Mouse (Mus musculus) intestine, embryonic 14.5 days (tissue): ENCODE results near the gene 1700025G04Rik. TPM values are rescaled to one million over a fixed set of nuclear protein-coding genes. Genes with fewer than 3 reads are reported as not detected.
A peak's percentile ranks its signal among the peaks of the same experiment; 100 is the strongest.

Source experiments
- ATAC-seq: fragments of 200-750 bp; cut with Nextera tagmentation; replicated peaks from 2 replicates; pipeline ENCODE4 v1.8.0; 2017; ENCODE audit warnings: low read depth, moderate number of reproducible peaks, moderate TSS enrichment, moderate library complexity; ENCODE audit not compliant: low FRiP score, low TSS enrichment
- DNase-seq: peaks from one replicate; pipeline ENCODE4 v3.0.0-alpha.2; 2018; ENCODE audit warnings: low spot score
- H3K27ac ChIP-seq: fragments of 300-500 bp; sonication (generic); 2 replicates; pipeline ENCODE4 v1.5.1; 2014; ENCODE audit warnings: low read depth, mild to moderate bottlenecking, control low read depth
- H3K27me3 ChIP-seq: fragments of 300-500 bp; sonication (generic); replicated peaks from 2 replicates; pipeline ENCODE4 v1.6.1; 2014; ENCODE audit warnings: low read length, control low read depth; ENCODE audit not compliant: control insufficient read depth, insufficient read depth
- H3K36me3 ChIP-seq: fragments of 300-500 bp; sonication (generic); 2 replicates; pipeline ENCODE4 v1.6.1; 2014; ENCODE audit warnings: low read length, control low read depth; ENCODE audit not compliant: control insufficient read depth, insufficient read depth
- H3K4me1 ChIP-seq: fragments of 300-500 bp; sonication (generic); replicated peaks from 2 replicates; pipeline ENCODE4 v1.6.1; 2014; ENCODE audit warnings: low read length, control low read depth, mixed read lengths; ENCODE audit not compliant: control insufficient read depth, insufficient read depth
- H3K4me2 ChIP-seq: fragments of 300-500 bp; sonication (generic); 2 replicates; pipeline ENCODE4 v1.6.1; 2014; ENCODE audit warnings: low read length
- H3K4me3 ChIP-seq: fragments of 300-500 bp; sonication (generic); 2 replicates; pipeline ENCODE4 v1.5.1; 2014; ENCODE audit warnings: low read depth, low read length, control low read depth, mixed read lengths
- H3K9ac ChIP-seq: fragments of 300-500 bp; sonication (generic); 2 replicates; pipeline ENCODE4 v1.6.1; 2014; ENCODE audit warnings: mild to moderate bottlenecking, low read length
- H3K9me3 ChIP-seq: fragments of 300-500 bp; sonication (generic); 2 replicates; pipeline ENCODE4 v1.6.1; 2016; ENCODE audit warnings: low read length, control low read depth; ENCODE audit not compliant: control insufficient read depth
- WGBS: fragments of 180-500 bp; shearing (Covaris S2); extraction: QIAGEN DNeasy Blood & Tissue Kit; methylation state at CpG from one replicate; pipeline ENCODE4 v1.1.7; 2014; 5-methylcytosine and 5-hydroxymethylcytosine counted together
- polyA plus RNA-seq: library from polyadenylated mRNA; unstranded; fragments of >200 nt; fragmentation: Nextera tagmentation; extraction: Ambion mirVana; gene quantifications from 2 replicates; pipeline ENCODE4 v1.2.1, GENCODE M21; 2014

1700025G04Rik gene
- polyA plus RNA-seq, 1 experiment from 2014 or later, result 27.7 TPM

GRCm38 (mm10) chr1:151863797-151864147, 226.2 kb downstream of the 1700025G04Rik start:
- H3K9me3 ChIP-seq, result no peaks in the 10 kb centered on the region
- no peak overlapping the region for H3K9ac ChIP-seq
- ATAC-seq, result no peak
- WGBS, result 78% methylated on average over 12 of the region's 12 CpGs
- peaks cover 5% of the 10 kb centered on the region for H3K4me1 ChIP-seq
- peak overlapping the region; percentile 78 for H3K27ac ChIP-seq
- peak; percentile 52 for DNase-seq
- H3K27me3 ChIP-seq, result no peaks in the 10 kb centered on the region
- no peaks in the 10 kb centered on the region for H3K36me3 ChIP-seq
- H3K4me3 ChIP-seq, result no peak overlapping the region
- H3K4me2 ChIP-seq, result no peak overlapping the region

- no peak overlapping the region for H3K4me2 ChIP-seq
- no peak overlapping the region for H3K9ac ChIP-seq
- WGBS, result 60% methylated on average over 17 of the region's 17 CpGs
- no peaks in the 10 kb centered on the region for H3K9me3 ChIP-seq
- H3K27me3 ChIP-seq, result no peaks in the 10 kb centered on the region
- no peak for ATAC-seq
- no peaks in the 10 kb centered on the region for H3K36me3 ChIP-seq
- DNase-seq, result peak; percentile 49
- H3K27ac ChIP-seq, result peak overlapping the region; percentile 78
- H3K4me1 ChIP-seq, result peaks cover 5% of the 10 kb centered on the region
- H3K4me3 ChIP-seq, result no peak overlapping the region
Observed at GRCm38 (mm10) chr1:151863135-151863796, 226.7 kb downstream of the 1700025G04Rik start.

- no peak overlapping the region for H3K27ac ChIP-seq
- no peak overlapping the region for H3K4me3 ChIP-seq
- 92% methylated on average over 8 of the region's 8 CpGs for WGBS
- H3K4me2 ChIP-seq, result no peak overlapping the region
- no peaks in the 10 kb centered on the region for H3K9me3 ChIP-seq
- DNase-seq (peak; percentile 29), ATAC-seq (no peak)
- no peaks in the 10 kb centered on the region for H3K36me3 ChIP-seq
- no peak overlapping the region for H3K9ac ChIP-seq
- H3K27me3 ChIP-seq, result no peaks in the 10 kb centered on the region
- H3K4me1 ChIP-seq, result peaks cover 5% of the 10 kb centered on the region
Observed at GRCm38 (mm10) chr1:151862109-151862508, 227.8 kb downstream of the 1700025G04Rik start.

- no peaks in the 10 kb centered on the region for H3K9me3 ChIP-seq
- H3K4me2 ChIP-seq, result no peak overlapping the region
- ATAC-seq, result no peak
- no peaks in the 10 kb centered on the region for H3K27me3 ChIP-seq
- no peak for DNase-seq
- no peaks in the 10 kb centered on the region for H3K36me3 ChIP-seq
- H3K27ac ChIP-seq, result no peak overlapping the region
- no peak overlapping the region for H3K4me3 ChIP-seq
- H3K9ac ChIP-seq, result no peak overlapping the region
- WGBS, result 65% methylated on average over 20 of the region's 20 CpGs
- H3K4me1 ChIP-seq, result peaks cover 5% of the 10 kb centered on the region
Observed at GRCm38 (mm10) chr1:151861334-151861995, 228.5 kb downstream of the 1700025G04Rik start.

GRCm38 (mm10) chr1:151858474-151858873, 231.5 kb downstream of the 1700025G04Rik start:
- H3K4me1 ChIP-seq, result peaks cover 3% of the 10 kb centered on the region
- no peaks in the 10 kb centered on the region for H3K27me3 ChIP-seq
- no peak overlapping the region for H3K4me3 ChIP-seq
- DNase-seq (no peak), ATAC-seq (no peak)
- H3K27ac ChIP-seq, result no peak overlapping the region
- H3K36me3 ChIP-seq, result no peaks in the 10 kb centered on the region
- H3K9me3 ChIP-seq, result no peaks in the 10 kb centered on the region
- no peak overlapping the region for H3K9ac ChIP-seq
- WGBS, result 95% methylated on average over 1 of the region's 1 CpGs
- H3K4me2 ChIP-seq, result no peak overlapping the region

GRCm38 (mm10) chr1:151855561-151855960, 234.4 kb downstream of the 1700025G04Rik start:
- no peak overlapping the region for H3K4me2 ChIP-seq
- H3K9me3 ChIP-seq, result no peaks in the 10 kb centered on the region
- H3K4me3 ChIP-seq, result no peak overlapping the region
- H3K27me3 ChIP-seq, result no peaks in the 10 kb centered on the region
- no peaks in the 10 kb centered on the region for H3K4me1 ChIP-seq
- H3K27ac ChIP-seq, result no peak overlapping the region
- 52% methylated on average over 1 of the region's 1 CpGs for WGBS
- DNase-seq (no peak), ATAC-seq (no peak)
- H3K9ac ChIP-seq, result no peak overlapping the region
- no peaks in the 10 kb centered on the region for H3K36me3 ChIP-seq

GRCm38 (mm10) chr1:151851976-151852375, 237.9 kb downstream of the 1700025G04Rik start:
- Histone ChIP-seq H3K4me2 (no peak overlapping the region), H3K4me3 (no peak overlapping the region), H3K4me1 (no peaks in the 10 kb centered on the region), H3K27me3 (no peaks in the 10 kb centered on the region), H3K9me3 (no peaks in the 10 kb centered on the region; the same call in 1 of the 2 replicates), H3K36me3 (no peaks in the 10 kb centered on the region), H3K9ac (no peak overlapping the region), H3K27ac (no peak overlapping the region)
- ATAC-seq (no peak), DNase-seq (no peak)
- 86% methylated on average over 3 of the region's 3 CpGs for WGBS

GRCm38 (mm10) chr1:151851051-151851848, 238.7 kb downstream of the 1700025G04Rik start:
- Histone ChIP-seq H3K27ac (no peak overlapping the region), H3K4me3 (no peak overlapping the region), H3K4me2 (no peak overlapping the region), H3K9me3 (no peaks in the 10 kb centered on the region; the same call in 1 of the 2 replicates), H3K27me3 (no peaks in the 10 kb centered on the region), H3K9ac (no peak overlapping the region), H3K4me1 (no peaks in the 10 kb centered on the region), H3K36me3 (no peaks in the 10 kb centered on the region)
- ATAC-seq, result no peak
- no peak for DNase-seq
- WGBS, result 85% methylated on average over 20 of the region's 20 CpGs
